In the genomic region with DNA sequence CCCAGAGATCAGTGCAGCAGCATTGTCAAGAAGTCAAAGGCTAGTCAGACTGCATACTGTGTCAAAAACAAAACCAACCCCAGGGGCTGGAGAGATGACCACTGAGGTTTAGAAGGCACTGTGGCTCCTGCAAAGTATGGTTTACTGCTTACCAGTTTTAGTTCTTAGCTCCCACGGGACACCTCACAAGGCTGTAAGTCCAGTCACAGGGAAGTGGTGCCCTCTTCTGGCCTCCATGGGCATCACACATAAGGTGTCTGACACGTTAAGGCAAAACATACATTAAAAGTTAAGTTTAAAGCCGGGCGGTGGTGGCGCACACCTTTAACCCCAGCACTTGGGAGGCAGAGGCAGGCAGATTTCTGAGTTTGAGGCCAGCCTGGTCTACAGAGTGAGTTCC, we compare ENCODE assay signal across 8 mouse cellular contexts. TPM values are rescaled to one million over a fixed set of nuclear protein-coding genes. Genes with fewer than 3 reads are reported as not detected.
DNase-seq lines count a peak whose midpoint lies in the region; ATAC-seq and TF ChIP-seq lines count a peak whose summit lies in the region.

No protein-coding gene starts in this region.

- 64% methylated on average over 5 of the region's 5 CpGs for WGBS in hindbrain, embryonic 13.5 days

- H3K9me3 ChIP-seq in hindbrain, embryonic 13.5 days, result no peaks in the 10 kb centered on the region
- no peaks in the 10 kb centered on the region for H3K9me3 ChIP-seq in megakaryocyte, embryonic 14.5 days

- TF ChIP-seq POLR2A in testis, adult 2 months (IDR thresholded peaks at IDR 0.05; ENCODE audit: control insufficient read depth, low read depth, low read length), result no peak

- H3K27ac ChIP-seq in testis, adult 2 months (ENCODE audit: control insufficient read depth, insufficient read depth, low read depth, low read length), result no peak overlapping the region
- no peak overlapping the region for H3K27ac ChIP-seq in hindbrain, embryonic 13.5 days

- H3K4me1 ChIP-seq in testis, adult 2 months (ENCODE audit: control insufficient read depth, insufficient read depth, low read length), result peaks cover 15% of the 10 kb centered on the region
- H3K4me1 ChIP-seq in hindbrain, embryonic 13.5 days (replicated peaks), result peaks cover 29% of the 10 kb centered on the region
- H3K4me1 ChIP-seq in megakaryocyte, embryonic 14.5 days, result peaks cover 55% of the 10 kb centered on the region

- no peak for ATAC-seq in hindbrain, embryonic 13.5 days (ENCODE audit: low FRiP score)

- TF ChIP-seq CTCF in testis, adult 2 months (IDR thresholded peaks at IDR 0.05; ENCODE audit: control insufficient read depth, insufficient read depth, insufficient replicate concordance, low read depth, low read length), result peak; percentile 53; the same call in 1 of the 2 replicates

- no peak overlapping the region for H3K4me3 ChIP-seq in testis, adult 2 months (ENCODE audit: control insufficient read depth, low read depth, low read length)
- peak overlapping the region; percentile 7; the same call in 1 of the 2 replicates for H3K4me3 ChIP-seq in hindbrain, embryonic 13.5 days
- H3K4me3 ChIP-seq in megakaryocyte, embryonic 14.5 days (replicated peaks), result peak overlapping the region; percentile 70

- intact Hi-C loops in gastrocnemius, postnatal 14 days (cut with DNase I; ENCODE audit: low total_unique reads), result loop anchor here (10.0 kb wide), 1 partner anchor 134 kb away; no protein-coding TSS in a partner anchor

- no peak overlapping the region for H3K4me2 ChIP-seq in hindbrain, embryonic 13.5 days

- H3K9ac ChIP-seq in hindbrain, embryonic 13.5 days, result no peak overlapping the region

- no peaks in the 10 kb centered on the region; the same call in 1 of the 2 replicates for H3K36me3 ChIP-seq in testis, adult 2 months (ENCODE audit: control insufficient read depth, insufficient read depth, low read length)
- peaks cover 8% of the 10 kb centered on the region; the same call in 1 of the 2 replicates for H3K36me3 ChIP-seq in hindbrain, embryonic 13.5 days
- peaks cover 43% of the 10 kb centered on the region for H3K36me3 ChIP-seq in megakaryocyte, embryonic 14.5 days (replicated peaks; ENCODE audit: low read length)

- H3K27me3 ChIP-seq in testis, adult 2 months (ENCODE audit: control insufficient read depth, insufficient read depth, low read length), result no peaks in the 10 kb centered on the region
- H3K27me3 ChIP-seq in hindbrain, embryonic 13.5 days, result peaks cover 10% of the 10 kb centered on the region; the same call in 1 of the 2 replicates
- no peaks in the 10 kb centered on the region for H3K27me3 ChIP-seq in megakaryocyte, embryonic 14.5 days (replicated peaks)

- DNase-seq in adrenal gland, postnatal 14 days, result peak; percentile 57
- no peak for DNase-seq in adrenal gland, adult 2 months
- no peak for DNase-seq in testis, postnatal 14 days (ENCODE audit: low spot score)
- DNase-seq in gastrocnemius, postnatal 14 days, result no peak
- no peak for DNase-seq in urinary bladder, postnatal 36 days (ENCODE audit: low spot score in 2 of 2)

RNA-seq across cellular contexts. Expression of a gene that starts 2.6 kb away (rescaled TPM):
- total RNA-seq in adrenal gland, postnatal 14 days (2021), result 42.1 and 56.4 TPM in 2 replicates
- 1 to 10 TPM; 7.7 to 9.1 TPM for total RNA-seq in adrenal gland, adult 2 months (2021)
- polyA plus RNA-seq in adrenal gland, adult 2 months (2012; rRNA removed), result 2.8 and 6.0 TPM in 2 replicates
- polyA plus RNA-seq in testis, adult 2 months (2012; rRNA removed), result 5.3 and 5.5 TPM in 2 replicates
- 71.9 and 90.1 TPM in 2 replicates for polyA plus RNA-seq in hindbrain, embryonic 13.5 days (2015; fragmentation: Nextera tagmentation; extraction: Ambion mirVana)
- polyA plus RNA-seq in megakaryocyte, embryonic 14.5 days (2012; ENCODE audit: insufficient read depth, low replicate concordance), result 40.1 and 47.8 TPM in 2 replicates
- total RNA-seq in gastrocnemius, postnatal 14 days (2021), result 1 to 10 TPM; 8.1 to 8.6 TPM

RNA-seq across cellular contexts. Expression of a gene that starts 29.1 kb away (rescaled TPM):
- total RNA-seq in adrenal gland, postnatal 14 days (2021), result 3.5 and 3.9 TPM in 2 replicates
- total RNA-seq in adrenal gland, adult 2 months (2021), result 1 to 10 TPM; 2.4 to 4.5 TPM
- polyA plus RNA-seq in adrenal gland, adult 2 months (2012; rRNA removed), result 5.6 and 6.0 TPM in 2 replicates
- 1.2 and 1.7 TPM in 2 replicates for polyA plus RNA-seq in testis, adult 2 months (2012; rRNA removed)
- 0.56 and 1.6 TPM in 2 replicates for polyA plus RNA-seq in hindbrain, embryonic 13.5 days (2015; fragmentation: Nextera tagmentation; extraction: Ambion mirVana)
- polyA plus RNA-seq in megakaryocyte, embryonic 14.5 days (2012; ENCODE audit: insufficient read depth, low replicate concordance), result not detected in 2 replicates
- total RNA-seq in gastrocnemius, postnatal 14 days (2021), result 1 to 10 TPM; 6.8 to 7.5 TPM

RNA-seq across cellular contexts. Expression of a gene that starts 59.6 kb away (rescaled TPM):
- total RNA-seq in adrenal gland, postnatal 14 days (2021), result 13.7 and 17.3 TPM in 2 replicates
- total RNA-seq in adrenal gland, adult 2 months (2021), result 10 to 100 TPM; 10.4 to 13.5 TPM
- polyA plus RNA-seq in adrenal gland, adult 2 months (2012; rRNA removed), result 8.3 and 9.1 TPM in 2 replicates
- 2.5 and 3.4 TPM in 2 replicates for polyA plus RNA-seq in testis, adult 2 months (2012; rRNA removed)
- polyA plus RNA-seq in hindbrain, embryonic 13.5 days (2015; fragmentation: Nextera tagmentation; extraction: Ambion mirVana), result 15.9 and 17.6 TPM in 2 replicates
- 0.80 and 3.6 TPM in 2 replicates for polyA plus RNA-seq in megakaryocyte, embryonic 14.5 days (2012; ENCODE audit: insufficient read depth, low replicate concordance)
- 1 to 10 TPM; 4.4 to 6.1 TPM for total RNA-seq in gastrocnemius, postnatal 14 days (2021)
